Mouse (Mus musculus) cerebellum, adult 11 months (tissue): Measurements from ENCODE around the gene Gcsh.
A peak's percentile ranks its signal among the peaks of the same experiment; 100 is the strongest.

Experiments
- DNase-seq: peaks from one replicate; pipeline ENCODE4 v3.0.0; 2022

Gene Gcsh

GRCm38 (mm10) chr8:116993095-116993867 lies at the start of gene Gcsh:
Gcsh (minus strand) TSS chr8:116993537.
- DNase-seq = peak; percentile 97

GRCm38 (mm10) chr8:117039843-117040242 lies 46.5 kb upstream of the Gcsh start:
- DNase-seq = no peak

- no peak for DNase-seq
Measured at GRCm38 (mm10) chr8:117037374-117037935, 44.1 kb upstream of the Gcsh start.

- DNase-seq = no peak
Measured at GRCm38 (mm10) chr8:117033393-117033792, 40.1 kb upstream of the Gcsh start.

- no peak for DNase-seq
Measured at GRCm38 (mm10) chr8:117032609-117033008, 39.3 kb upstream of the Gcsh start.

DNA sequence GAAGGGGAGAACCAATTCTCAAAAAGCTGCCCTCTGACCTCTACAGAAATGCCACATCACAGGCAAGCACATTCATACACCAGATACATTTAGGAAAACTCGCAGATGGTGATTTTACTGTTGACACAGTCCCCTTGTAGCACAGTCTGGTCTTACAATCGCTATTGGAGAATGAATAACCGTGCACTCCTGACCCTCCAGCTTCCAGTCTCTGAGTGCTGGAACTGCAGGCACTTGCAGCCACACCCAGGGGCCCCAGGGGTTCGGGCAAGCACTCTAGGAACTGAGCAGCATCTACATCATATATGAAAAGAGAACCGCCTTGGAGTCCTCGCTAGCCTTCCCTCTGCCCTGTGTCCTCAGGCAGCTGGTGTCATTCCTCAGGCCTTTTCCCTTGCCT lies 38.1 kb upstream of the Gcsh start:
- DNase-seq = no peak

DNA sequence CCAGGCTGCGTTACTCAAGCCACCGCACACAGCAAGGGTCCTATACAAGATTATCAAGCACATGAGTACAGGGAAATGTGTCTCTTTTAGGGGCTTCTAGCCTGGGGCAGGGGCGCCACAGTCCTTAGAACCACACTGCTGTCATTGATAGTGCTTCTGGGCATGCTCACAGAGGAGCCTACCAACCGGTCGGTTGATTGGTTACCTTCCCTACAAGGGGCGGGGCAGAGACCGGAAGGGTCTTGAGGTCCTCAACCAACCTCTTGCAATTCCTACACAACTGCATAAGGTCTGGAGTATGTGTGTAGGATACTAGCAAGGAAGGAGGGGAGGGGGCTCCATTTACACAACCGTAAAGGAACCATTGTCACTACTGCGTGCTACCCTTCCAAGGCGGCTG lies 35.3 kb upstream of the Gcsh start:
- DNase-seq = no peak

- no peak for DNase-seq
Measured at GRCm38 (mm10) chr8:117027601-117028000, 34.3 kb upstream of the Gcsh start.

GRCm38 (mm10) chr8:117022297-117022993 lies 29.1 kb upstream of the Gcsh start:
- DNase-seq = no peak

DNA sequence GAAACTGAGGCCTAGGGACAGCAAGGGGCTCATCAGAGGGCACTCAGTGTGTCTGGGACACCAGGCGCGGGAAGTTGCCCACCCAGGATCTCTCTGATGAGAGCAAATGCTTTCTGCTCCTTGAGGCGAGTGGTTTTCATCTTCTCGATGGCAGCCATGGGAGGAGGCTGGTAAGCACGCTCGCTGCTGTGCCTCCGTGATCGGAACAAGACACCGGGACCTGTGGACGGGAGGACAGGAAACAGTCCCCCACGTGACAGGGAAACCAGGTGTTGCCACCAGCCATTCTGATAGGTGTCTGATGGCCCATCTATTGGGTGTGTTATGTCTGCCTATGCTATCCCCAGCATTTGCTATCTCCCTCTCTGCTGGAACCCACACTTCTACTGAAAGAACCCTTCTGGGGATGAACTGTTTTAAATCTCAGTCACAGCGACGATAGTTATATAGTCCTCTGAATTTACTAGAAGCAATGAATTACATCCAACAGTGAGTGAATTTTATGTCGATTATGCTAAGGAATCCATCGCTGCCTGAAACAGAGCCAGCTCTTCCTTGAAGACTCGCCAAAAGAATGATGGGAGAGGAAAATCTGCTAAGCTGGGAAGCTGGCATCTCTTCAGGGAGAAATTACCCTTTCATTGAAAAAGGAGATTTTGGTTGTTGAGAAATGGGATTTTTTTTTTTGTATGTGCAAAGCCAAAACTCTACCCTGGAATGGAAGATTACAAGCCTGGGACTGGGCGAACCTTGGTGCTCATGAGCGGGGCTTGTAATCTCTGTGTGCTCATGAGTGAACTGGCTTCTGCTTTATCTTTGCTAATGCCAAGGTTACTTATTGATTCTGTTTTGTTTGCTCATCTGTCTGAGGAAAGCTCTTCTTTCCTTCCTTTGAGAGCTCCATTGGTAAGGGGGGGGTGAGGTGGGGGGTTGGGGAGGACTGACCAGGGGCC lies 26.3 kb upstream of the Gcsh start:
- DNase-seq = no peak

DNA sequence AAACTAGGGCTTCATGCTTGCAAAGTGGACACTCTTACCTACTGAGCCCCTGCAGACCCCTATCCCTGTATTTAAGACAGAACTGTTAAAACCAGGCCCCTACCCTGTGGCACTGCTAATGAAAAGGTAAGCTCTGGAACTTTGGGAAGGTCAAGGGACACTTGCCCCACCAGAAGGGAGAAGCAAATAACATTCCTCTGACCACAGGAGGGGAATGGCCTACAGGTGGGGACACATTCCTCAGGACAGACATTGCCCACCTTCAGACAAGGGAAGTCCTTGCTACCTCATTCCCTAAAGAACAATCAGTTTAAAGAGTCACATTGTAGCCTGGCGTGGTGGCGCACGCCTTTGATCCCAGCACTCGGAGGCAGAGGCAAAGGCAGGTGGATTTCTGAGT lies 24.6 kb upstream of the Gcsh start:
- DNase-seq = no peak

GRCm38 (mm10) chr8:117017006-117017405 lies 23.7 kb upstream of the Gcsh start:
- no peak for DNase-seq

DNA sequence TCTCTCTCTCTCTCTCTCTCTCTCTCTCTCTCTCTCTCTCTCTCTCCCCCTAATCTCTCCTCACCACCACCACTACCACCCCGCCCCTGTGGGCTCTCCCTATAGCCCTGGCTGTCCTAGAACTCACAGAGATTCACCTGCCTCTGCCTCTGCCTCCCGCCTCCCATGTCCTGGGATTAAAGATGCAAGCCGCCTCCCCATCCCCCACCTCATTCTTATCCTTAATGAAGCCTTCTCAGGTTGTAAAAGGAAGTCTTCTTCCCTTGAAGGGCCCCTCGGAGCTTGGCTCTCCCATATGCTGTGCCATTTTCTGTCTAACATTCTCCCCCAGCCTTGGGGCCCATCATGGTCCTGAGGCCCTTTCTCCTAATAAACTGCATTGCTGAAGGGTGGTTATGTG lies 22.3 kb upstream of the Gcsh start:
- DNase-seq = no peak

DNA sequence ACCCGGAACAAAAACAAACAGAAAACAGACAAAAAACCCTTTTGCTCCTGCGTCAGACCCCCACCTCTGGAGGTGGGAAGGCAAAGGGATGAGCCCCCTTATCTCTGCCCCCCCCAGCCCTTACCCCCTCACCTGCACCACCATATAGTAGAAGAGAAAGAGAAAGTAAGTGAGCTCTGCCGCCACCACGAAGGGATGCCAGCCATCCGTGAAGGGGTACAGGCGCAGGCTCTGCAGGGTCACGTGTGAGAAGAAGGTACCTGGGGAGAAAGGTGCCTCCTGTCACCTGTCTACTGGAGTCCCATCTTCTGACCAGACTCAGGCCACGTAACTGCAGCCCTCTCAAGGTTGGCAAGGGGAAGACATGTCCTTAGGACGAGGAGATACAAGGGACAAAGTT lies 18.0 kb upstream of the Gcsh start:
- no peak for DNase-seq

DNA sequence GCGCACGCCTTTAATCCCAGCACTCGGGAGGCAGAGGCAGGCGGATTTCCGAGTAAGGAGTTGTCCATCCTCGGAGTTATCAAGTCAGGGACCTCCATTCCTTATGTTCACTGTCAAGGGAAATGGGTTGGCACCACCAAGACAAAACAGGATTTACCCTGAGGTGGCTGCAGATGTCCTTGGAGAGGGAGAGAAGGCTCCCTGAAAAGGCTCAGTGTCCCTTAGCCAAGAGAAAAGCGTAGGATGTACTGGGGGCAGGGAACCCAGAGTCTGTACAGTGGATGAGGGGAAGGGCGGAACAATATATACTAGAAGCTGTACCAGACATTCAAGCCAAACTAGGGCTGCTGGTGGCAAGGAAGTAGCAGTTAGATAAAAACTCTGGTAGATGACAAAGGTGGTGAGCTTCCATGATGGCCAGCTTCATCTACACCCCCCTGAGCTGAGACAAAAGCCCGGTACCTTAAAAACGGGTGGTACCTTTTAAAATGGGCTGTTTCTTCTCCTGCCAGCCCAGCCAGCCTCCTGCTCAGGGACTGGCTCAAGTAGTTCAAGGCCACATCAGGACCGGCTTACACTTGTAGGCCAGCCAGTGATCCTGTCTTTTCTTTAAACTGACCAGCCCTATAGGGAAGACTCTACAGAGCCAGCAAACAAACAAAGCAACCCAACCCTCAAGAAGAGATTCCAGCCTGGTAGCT lies 829 bp upstream of the Gcsh start:
- peak; percentile 4 for DNase-seq

- no peak for DNase-seq
Measured at GRCm38 (mm10) chr8:116992176-116992971, 963 bp downstream of the Gcsh start.

DNA sequence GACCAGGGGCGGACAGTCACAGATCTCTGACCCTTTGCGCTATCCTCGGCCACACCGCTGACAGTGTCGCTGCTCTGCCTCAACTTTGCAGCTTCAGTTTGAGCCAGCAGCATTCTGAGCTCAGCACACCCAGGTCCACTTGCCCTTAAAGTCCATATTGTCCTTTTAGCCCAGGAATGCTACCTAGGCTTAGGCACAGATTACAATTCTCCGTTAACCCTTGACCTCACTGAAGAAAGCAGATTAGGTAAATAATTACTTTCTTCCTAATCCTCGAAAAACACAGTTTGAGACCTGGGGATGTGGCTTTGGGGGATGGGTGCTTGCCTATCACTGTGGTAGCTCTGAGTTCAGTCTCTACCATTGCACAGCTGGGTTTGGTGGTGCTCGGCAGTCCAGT lies 2.1 kb downstream of the Gcsh start:
- DNase-seq = no peak

DNA sequence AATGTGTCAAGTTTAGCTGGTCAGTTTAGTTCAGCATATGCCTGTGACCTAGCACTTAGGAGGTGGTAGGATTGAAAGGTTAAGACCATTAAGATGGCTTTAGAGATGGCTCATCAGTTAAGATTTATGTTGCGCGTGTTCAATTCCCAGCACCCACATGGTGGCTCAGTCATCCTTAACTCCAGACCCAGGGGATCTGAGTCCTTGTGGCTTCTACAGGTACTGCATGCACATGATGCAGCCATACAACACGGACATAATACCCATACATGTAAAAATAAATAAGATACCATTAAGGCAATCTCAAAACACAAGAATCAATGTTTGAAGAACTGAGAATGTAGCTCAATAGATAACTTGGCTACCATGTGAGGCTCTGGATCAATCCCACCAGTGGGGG lies 3.5 kb downstream of the Gcsh start:
- DNase-seq = no peak

DNA sequence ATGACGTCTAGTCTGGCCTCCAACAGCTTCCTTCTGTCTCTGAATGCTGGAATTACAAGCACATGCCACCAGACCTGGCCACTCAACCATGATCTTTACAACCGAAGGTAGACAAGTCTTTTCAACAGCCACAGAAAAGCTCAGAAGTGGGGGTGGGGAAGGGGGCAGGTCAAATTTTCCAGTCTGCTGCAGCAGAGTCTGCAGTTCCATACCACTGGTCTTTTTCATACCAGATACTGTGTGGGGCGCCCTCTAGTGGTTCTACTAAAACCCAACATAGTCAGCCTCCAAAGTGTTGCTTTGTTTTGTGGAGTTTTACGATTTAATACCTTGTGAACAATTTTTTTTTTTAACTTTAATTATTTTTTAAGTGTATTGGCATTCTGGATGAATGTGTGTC lies 13.2 kb downstream of the Gcsh start:
- DNase-seq = peak; percentile 30

GRCm38 (mm10) chr8:116978631-116979256 lies 14.6 kb downstream of the Gcsh start, which contains the start of gene 1700030J22Rik:
1700030J22Rik (minus strand) TSS chr8:116978959.
- DNase-seq = peak; percentile 97

DNA sequence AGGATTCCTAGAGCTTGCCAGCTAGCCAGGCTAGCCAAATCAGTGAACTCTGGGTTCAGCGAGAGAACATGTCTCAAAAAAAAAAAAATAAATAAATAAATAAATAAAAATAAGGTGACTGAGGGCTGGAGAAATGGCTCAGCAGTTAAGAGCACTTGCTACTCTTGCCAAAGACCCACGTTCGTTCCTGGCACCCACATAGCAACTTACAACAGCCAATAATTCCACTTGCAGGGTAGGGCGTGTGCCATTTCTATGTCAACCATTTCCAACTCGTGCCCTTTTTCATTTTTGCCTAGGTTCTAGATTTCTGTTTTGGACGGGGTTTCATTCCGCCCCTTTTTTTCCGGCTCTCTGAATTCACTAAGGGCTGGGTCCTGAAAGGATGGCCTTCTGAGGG lies 15.3 kb downstream of the Gcsh start:
- DNase-seq = peak; percentile 31
